Mouse (Mus musculus) kidney, postnatal 10 days (tissue): ENCODE measurements at regions not wholly inside any gene's neighbourhood (a gene's known extent, or its start where the extent isn't known, plus 50 kb on each side); places are given as distances from the start of the nearest gene placed in this dataset.

Experiments
- DNase-seq: peaks from one replicate; pipeline ENCODE4 v3.0.0; 2021; ENCODE audit warnings: mixed read lengths

DNA sequence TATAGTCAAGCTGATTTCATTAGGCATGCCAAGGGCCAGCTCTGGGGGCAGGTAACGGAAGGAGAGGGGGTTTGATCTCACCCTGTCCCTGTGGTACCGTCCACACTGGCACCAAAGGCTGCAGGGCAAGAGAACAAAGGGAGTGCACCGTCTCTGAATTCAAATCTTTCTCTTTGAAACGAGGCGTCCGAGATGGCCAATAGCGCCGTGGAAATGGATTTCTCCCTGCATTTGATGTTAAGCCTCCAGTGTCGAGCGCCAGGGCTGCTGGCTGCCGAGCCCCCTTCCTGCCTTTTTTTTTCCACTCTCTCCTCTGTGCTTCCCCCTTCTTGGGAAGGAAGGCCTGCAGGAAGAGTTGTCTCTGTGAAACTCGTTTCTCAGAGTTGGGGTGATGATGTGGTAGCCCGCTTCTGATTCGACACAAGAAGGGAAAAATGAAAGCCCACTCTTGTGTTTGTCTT, 235.5 kb downstream of the 3110018I06Rik start:
- DNase-seq: no peak

DNA sequence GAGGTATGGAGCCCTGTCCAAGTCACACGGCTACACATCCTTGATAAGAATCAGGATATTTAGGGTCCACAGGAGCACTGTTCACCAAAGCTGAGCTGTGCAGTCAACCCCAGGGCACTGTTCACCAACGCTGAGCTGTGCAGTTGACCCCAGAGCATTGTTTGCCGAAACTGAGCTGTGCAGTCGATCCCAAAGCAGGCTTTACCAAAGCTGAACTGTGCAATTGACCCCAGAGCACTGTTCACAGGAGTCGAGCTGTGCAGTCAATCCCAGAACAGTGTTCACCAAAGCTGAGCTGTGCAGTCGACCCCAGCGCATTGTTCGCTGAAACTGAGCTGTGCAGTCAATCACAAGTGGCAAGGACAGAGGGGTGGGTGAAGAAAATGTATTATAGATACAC, 236.0 kb downstream of the 3110018I06Rik start:
- DNase-seq: no peak

DNA sequence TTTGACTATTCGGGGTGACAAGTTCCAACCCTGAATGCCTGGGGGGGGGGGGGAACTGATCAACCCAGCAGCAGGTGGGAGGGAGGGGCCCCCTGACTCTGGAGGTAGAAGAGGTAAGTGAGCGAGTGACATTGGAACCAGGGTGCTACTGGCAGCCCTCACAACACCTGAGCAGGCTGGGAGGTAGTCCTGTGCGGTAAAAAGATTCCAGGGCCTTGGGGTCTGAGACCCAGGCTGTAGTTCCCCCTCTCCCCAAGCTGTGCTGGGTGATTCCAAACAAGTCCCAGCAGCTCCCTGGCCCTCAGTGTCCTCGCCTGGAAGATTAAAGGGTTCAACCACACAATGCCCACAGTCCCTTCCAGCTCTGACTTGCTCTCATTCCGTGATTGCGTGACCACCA, 240.4 kb downstream of the 3110018I06Rik start:
- no peak for DNase-seq

DNA sequence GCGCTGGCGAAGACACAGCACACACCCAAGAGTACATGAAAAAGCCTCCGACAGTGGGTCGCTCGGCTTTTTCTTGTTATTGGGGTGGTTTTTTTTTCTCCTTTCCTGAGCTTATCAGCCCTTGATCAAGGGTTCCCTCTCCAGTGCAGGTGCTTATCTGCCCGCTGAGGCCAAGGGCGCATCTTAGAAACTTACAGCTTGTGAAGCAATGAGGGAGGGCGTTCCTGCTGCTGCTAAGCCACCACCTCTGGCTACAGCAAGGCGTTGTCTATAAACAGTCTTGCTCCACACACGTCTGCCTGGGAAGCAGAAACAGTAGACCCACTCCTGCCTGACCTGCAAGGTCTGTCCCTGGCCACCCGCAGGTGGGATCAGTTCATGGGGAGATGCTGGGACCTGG, 240.9 kb downstream of the 3110018I06Rik start:
- no peak for DNase-seq

DNA sequence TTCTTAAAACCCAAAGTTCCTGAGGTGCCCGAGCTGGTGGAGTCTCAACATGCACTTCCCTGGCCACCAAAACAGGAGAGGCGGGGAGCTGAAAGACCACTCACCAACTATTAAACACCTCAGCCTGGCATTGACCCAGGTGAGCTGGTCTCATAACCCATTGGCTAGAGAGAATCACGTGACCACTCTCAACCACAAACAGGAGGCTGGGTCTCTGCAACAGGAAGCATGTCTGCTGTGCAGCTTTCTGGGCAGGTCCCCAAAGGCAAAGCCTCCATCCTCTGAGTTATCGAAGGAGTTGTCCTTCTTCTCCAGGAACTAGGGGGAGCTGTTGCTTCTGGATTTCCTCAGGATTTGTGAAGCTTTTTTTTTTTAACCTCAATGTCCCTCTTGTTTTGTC, 242.5 kb downstream of the 3110018I06Rik start:
- DNase-seq: no peak

DNA sequence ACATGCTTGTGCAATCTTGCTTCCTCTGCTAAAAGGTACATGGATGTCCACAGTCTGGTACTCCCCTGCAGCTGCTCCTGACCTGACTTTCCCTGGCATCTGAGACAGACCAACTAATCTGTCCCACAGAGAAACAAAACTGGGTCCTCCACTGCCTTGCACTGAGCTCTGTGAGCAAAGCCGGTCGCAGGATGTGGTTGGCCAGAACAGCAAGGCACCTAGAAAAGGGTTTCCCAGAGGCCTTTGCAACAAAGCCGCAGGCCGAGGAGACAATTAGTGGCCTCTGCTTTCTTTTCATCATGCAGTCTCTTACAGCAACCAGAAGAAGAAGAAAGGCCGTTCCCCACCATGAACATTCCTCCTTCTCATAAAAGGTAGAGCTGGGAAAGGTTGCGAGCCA, 246.1 kb downstream of the 3110018I06Rik start:
- no peak for DNase-seq

DNA sequence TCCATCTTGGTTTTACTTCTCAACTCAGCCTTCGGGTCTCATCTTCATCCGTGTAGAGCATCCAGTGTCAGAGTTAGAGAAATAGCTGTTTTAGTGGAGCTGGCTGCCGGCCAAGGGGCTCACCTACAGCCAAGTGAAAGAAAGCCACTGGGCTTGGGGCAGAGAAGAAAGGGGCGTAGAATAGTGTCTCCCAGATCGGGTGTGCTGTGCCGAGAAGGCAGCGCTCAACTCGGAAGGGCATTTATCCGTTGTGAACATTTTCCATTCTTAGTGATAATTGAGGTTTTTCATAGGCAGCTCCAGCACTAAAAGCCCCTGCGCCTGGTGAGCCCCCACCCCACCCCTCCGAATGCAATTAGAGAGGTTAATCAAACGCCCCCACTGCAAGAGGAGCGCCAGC, 254.2 kb downstream of the 3110018I06Rik start:
- DNase-seq: no peak

DNA sequence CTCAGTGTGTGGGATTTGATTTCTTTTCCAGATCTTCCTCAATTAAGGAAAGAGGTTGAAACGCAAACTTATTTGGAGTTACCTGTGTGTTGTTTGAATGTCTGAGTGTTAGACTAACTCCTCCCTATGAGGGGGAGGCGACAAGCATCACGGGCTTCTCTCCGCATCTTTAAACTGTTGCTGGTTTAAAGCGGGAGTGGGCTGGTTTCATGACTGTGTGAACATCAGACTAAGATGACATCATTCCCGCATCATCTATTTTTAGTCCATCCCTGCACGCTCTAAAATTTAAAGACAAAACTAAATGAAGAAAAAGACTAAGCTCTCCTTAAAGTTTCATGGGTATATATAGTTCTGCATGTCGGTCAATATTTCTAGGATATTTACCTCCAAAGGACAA, 256.4 kb downstream of the 3110018I06Rik start:
- no peak for DNase-seq

DNA sequence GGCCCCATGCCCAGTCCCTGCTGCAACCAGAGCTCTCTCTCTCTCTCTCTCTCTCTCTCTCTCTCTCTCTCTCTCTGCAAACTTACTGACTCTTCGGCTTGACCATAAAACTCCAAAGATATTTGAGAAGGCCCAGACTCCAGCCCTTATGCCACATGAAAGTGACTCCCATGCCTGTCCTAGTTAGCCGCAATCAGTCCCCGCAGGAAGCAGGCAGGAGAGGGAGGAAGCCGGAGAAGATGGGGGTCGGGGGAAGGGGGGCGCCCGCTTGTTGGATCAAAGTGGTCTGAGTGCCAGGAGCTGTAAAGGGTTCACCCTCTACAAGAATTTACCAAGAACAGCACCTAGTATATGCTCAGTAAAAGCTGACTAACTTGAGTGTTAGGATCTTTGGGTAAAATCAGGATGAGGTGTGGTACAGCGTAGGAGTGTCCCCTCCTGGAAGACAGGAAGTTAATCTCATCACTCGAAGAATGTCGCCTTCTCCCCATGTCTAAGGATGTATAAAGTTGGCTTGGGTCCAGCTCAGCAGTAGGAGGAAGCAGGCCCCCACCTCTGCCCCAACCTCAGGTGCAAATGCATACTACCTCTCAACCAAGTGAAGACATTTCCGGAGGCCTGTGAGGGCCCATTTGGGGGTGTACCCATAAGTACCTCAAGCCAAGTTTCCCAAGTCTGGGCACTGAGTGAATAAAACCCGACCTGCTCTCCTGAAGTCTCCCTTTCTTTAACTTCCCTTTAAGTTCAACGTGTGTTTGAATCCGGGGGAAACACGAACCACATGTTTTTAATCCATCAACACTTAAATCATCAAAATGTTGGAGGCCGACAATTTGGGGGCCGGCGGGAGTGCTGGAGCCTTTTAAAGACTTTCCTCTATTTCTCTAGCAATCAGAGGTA, 254.7 kb downstream of the Bcl11b start:
- DNase-seq: no peak

DNA sequence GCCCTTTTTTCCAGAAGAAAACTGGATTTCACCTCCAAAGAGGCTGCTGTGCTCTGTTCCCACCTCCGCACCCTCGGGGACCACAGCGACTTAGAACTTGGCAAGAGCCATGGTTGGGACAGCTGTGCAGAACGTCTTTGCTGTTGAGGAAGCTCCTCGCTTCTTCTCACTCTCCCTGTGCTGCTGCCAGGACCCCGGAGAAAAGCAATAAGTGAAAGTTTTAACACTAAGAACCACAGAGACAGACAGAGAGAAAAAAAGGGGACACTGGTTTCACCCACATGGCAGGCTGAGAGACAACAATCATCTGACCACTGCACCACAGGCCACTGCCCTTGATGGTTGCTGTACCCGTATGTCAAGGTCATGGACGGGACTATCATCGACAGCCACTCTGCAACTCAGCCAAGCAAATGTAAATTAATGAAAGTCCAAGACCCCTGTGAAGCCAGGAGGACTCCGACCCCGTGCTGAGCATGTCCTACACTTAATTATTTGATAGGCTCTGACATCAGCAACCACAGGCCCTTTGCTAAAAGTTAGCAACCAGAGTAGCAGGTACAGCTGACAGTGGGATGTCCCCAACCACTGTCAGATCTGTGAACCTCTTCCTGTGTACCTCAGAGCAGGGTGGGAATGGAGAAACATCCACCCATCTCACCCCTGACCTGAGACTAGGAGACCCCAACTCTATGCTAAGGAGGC, 253.9 kb downstream of the Bcl11b start:
- no peak for DNase-seq

DNA sequence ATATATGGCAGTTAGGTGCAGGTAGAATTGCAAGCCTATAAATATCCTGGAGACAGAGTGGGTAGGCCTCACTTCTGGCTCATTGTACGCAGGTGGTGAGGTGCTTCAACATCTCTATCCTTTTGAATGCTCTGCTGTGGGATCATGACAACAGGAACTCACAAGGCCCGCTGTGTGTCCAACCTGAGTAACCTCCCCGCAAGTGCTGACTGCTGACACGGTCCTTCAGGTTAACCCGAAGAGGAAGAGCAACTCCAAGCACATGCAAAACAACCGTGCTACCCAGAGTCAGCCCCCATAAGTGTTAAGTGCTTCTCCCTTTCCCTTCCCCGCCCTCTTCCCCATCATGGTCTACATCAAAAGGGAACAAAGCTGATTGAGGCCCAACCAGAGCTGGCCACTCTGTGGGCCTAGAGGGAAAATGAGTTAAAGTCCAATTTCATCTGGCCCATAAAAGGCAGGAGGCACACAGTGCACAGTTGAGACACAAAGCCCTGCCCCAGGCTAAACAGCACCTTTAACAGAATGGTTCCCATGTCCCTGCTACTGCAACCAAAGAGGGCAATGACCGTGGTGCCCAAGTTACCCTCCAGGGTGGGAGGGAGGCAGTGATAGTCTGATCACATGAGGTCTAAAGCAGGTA, 253.0 kb downstream of the Bcl11b start:
- DNase-seq: no peak

DNA sequence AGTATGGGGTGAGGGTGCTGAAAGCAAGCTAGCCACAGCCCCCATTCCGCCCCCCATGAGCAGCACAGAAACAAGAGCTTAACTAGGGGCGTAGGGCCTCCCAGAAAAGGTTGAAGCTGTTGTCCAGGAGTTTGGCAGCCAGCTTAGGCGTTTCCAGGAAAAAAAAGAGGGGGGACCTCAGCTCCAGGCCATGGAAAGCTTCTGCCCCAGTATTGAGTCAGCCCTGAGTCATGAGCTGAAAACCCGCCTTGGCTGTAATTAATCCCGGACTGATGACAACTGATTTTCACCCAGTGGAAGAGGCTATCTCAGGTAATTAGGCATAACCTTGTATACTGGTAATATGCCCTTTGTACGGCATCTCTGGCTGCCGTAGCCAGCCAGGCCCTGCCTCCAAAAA, 251.3 kb downstream of the Bcl11b start:
- no peak for DNase-seq

DNA sequence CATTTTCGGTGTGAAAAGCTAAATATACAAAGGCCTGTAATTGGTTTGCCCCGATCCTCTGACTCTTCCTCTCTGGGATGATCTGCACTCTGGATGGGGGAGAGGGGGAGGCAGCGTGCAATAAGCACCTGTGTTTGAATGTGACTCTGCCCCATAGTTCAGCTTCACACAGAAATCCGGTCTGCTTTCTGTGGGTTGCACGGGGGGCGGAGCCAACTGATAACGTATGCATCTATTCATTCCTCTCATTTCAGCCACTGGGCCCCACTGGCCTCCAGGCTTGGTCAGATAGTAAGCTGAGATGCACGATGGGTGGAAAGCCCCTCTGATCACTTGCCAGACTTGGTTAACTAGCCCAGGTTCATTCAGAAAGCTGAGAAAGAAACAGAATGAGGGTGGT, 250.8 kb downstream of the Bcl11b start:
- DNase-seq: no peak

DNA sequence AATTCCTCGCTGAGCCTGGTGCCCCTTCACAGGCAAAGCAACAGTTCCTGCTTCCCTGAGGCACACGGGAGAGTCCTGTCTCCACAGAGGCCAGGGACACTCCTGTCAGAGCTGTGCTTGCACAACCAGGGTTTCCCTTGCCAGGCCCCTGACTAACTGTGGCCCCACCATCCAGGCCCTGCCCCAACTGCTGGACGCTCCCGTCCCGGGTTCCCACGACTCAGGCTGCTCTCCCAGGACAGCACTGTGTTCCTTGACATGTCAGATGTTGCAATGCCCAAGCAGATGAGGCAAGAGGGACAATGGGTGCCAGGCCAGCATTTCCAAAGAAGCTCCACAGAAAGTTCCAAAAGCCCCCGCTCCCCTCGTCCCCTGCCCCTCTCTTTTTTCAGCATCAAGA, 250.4 kb downstream of the Bcl11b start:
- no peak for DNase-seq

DNA sequence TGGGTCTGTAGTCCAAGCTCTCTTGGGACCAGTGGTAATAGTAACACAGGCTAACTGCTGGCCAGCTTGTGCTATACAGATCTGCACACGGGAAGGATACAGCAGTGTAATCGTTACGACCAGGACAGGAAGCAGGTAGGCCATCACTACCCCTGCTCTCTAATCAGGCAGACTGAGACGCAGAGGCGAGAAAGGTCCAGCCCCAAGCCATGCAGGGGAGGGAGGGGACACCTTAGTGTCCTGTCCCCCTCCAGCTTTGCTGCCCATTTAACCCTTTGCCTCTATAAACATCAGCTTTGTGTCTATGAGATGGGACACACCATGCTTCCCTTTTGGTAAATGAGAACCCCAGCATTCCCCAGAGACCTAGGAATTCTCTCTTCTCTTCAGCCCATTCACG, 249.9 kb downstream of the Bcl11b start:
- DNase-seq: no peak

DNA sequence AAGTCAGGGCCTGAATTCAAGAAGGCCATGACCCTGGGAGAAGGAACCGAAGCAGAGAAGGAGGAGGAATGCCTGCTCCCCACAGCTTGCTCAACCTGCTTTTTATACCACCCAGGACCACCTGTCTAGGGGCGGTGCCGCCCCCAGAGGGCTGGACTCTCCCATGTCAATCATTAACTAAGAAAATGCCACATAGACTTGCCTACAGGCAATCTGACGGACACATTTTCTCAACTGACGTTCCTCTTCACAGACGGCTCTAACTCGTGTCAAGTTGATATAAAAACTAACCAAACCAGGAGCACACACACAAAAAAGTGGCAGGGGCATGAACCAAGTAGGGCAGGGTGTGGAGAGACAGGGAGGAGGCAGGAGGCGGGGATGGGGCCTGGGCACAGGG, 248.5 kb downstream of the Bcl11b start:
- DNase-seq: no peak

DNA sequence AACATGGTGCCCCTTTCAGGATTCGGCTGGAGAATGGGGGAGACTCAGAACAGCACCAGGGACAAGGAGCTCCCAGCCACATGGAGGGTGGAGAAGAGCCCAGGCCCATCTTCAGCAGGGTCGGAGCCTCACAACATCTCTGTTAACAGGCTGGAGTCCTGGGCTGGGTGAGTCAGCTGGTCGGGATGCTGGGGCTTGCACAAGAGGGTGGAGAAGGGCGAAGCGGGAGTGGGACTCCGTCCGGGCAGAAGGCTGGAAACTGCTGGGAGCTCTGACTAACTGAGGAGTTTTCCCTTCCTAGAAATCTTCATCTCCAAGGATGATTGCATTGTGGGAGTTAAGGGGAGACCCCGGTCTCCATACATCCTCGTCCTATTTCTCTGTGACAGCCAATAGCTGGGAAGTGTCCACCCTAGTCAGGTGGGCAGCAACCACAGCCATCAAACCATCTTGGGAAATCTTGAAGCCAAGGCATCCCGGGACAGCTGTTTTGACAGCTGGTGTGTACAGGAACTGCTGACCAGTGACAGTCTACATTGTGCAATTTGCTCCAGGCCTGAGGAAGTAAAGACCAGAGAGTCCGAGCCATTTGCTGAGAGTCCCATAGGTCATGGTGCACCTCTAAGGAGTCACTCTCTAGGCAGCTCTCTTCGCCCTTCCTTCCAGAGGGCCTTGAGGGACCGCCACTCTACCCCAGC, 247.4 kb downstream of the Bcl11b start:
- no peak for DNase-seq

DNA sequence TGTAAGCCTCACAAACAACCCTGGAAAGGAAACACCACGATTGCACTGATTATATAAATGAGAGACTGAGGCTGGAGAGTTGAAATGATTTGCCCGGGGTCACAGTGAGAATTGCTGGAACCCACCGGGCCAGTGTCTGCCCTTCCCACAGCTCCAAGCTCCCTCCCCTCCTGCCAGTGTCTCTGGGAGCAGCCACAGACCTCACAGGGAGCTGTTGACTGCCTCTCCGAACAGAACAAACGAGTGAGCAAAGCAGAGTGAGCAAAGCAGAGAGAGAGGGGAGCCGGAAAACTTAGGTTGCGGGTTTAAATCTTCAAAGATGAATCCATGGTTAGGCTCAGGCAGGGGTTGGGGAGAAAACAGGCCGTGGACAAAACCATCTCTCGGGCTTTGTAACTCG, 246.2 kb downstream of the Bcl11b start:
- no peak for DNase-seq

DNA sequence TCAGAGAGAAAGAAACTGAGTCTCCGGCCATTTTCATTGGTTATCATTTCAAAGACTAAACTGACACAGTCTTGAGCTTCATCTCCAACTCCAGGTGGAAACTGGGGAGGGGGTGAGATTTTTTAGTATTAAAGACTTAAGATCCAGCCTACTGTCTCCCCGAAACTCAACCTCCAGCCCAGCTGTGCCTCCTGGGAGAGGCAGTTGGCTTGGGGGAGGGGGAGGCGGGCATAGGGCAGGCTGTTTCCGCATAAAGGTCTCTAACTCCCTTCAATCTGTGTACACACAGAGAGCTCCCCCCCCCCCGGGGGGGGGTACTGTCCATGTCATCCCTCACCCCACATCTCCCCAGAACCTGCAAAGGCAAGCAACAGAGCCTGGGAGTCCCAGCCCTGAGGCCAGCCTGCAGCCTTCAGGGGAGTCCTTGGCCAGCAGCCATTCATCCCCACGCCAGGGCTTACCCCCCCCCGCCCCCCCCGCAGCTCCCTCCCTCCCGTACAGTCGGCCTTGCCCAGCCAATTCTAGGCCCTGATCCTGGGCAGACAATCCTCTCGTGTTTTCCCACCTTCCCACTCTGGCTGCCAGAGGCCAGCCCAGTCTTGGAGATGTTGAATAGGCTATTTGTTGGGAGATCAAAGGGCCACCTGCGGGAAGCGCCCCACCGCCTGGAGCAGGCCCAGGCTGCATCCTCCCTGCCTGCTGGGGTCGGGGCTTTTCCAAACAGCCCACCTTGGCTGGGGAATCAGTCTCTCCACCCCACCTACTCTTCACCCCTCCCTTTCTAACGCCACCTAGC, 245.2 kb downstream of the Bcl11b start:
- DNase-seq: no peak

DNA sequence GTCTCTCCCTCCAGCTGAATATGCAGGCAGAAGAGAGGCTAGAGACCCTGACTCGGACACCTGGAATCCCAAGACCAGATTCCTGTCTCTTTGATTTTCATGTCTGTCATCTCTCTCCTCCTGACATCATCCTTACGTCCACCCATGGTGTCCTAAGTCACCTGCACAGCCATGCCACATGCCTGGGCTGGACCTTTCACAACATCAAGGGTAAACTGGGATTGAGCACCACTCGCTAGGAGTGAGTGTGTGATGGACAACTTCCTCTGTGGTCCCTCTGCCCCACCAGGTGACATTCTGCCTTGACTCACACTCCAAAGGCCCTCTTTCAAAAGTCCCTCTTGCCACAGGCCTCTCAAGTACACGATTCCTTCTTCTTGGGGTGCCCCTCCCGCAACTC, 244.1 kb downstream of the Bcl11b start:
- DNase-seq: no peak

DNA sequence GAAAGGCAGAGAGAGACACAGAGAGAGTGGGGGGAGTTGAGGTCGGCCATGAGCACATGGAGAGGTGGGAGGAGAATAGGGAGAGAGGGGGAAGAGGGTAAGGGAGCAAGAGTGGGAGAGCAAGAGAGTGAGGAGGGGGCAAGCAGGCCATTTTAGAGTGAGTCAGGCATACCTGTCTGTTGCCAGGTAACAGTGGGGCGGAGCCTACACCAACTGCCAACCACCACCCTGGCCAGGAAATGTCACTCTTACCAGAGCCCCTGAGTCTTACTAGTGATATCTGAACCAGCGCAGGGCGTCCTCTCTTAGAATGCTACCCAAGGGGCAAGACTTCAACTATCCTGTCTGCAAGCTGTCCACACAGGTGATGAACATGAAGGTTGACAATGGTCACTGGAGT, 243.5 kb downstream of the Bcl11b start:
- no peak for DNase-seq

DNA sequence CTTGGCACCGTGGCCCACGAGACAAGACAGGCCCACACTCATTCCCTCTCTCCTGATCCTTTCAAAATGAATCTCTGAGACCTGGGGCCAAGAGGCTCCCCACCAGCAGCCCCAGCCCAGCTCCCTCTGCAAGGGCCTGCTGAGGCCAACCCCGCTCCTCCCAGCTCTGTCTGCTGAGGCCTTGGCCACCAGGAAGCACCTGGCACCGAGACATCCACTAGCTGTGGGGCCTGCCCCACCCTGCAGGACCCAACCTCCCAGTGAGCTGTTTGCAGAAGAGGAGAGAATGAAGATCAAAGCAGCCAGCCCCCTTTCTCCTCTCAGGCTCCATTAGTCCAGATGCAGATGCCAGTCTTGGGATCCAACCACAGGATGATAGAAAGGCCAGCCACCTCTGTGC, 241.3 kb downstream of the Bcl11b start:
- DNase-seq: no peak
